Mouse (Mus musculus): Measurements from ENCODE around the gene Chil4.
"Not testable (repeated sequence)": the region's sequence is repeated elsewhere in the genome, so short reads cannot be mapped to it uniquely, and the experiment has no call there.

DNA sequence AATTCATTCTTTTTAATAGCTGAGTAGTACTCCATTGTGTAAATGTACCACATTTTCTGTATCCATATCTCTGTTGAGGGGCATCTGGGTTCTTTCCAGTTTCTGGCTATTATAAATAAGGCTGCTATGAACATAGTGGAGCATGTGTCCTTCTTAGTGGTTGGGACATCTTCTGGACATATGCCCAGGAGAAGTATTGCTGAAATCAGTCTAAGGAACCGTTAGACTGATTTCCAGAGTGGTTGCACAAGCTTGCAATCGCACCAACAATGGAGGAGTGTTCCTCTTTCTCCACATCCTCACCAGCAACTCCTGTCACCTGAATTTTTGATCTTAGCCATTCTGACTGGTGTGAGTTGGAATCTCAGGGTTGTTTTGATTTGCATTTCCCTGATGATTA is 46.8 kb downstream of the Chil4 start:
- not testable (repeated sequence) for TF ChIP-seq CTCF, EP300 (IDR thresholded peaks at IDR 0.05; ENCODE audit: low read depth)

Data from liver, postnatal 0 days (tissue).